Mouse (Mus musculus) ovary, adult 18-20 months (tissue): ENCODE measurements around the gene Fam234b.

Experiments used
- DNase-seq: peaks from one replicate; pipeline ENCODE4 v3.0.0; 2022; ENCODE audit warnings: low spot score, mixed read lengths

Gene Fam234b

GRCm38 (mm10) chr6:135228465-135228941 lies 30.7 kb downstream of the Fam234b start:
- no peak for DNase-seq

GRCm38 (mm10) chr6:135230586-135230985 lies 32.8 kb downstream of the Fam234b start:
- DNase-seq, result no peak

GRCm38 (mm10) chr6:135232443-135233182 lies 34.8 kb downstream of the Fam234b start:
- DNase-seq, result no peak

DNA sequence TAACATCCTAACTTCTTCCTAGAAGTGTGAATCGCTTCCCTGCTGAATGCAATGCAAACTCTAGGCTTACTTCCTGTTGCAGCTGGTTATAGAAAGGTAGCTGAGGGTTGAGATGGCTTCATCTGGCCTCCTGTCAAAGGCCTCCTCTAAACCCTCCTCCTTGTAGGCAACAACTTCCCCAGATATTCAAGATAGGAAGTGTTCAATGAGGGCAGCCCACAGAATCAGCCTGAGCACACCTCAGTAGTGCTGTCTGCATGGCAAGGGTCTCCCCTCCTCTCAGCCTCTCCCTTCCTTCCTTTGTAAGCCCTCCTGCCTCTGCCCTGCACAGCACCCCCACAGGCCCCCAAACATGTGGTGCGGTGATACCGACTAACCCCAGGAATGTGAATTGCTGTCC lies 38.0 kb downstream of the Fam234b start:
- no peak for DNase-seq

DNA sequence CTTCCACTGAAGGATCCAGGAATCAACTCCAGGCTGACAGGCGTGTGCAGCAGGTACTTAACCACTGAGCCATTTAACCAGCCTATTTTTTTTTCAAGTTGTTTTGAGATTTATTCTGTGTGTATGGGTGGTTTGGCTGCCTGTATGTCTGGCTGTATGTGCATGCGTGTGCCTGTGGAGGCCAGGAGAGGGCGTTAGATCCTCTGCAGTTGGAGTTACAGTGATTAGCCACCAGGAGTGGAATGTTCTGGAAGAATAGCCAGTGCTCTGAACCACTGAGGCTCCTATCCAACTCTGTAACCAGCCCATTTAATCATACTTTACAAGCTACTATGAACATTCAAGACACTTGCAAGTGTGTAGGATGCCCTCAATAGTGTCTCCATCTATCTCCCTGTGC lies 38.8 kb downstream of the Fam234b start:
- no peak for DNase-seq

- DNase-seq, result no peak
Measured at GRCm38 (mm10) chr6:135237326-135237725, 39.5 kb downstream of the Fam234b start.

- no peak for DNase-seq
Measured at GRCm38 (mm10) chr6:135238211-135238610, 40.4 kb downstream of the Fam234b start.

GRCm38 (mm10) chr6:135240361-135240760 lies 42.6 kb downstream of the Fam234b start:
- DNase-seq, result no peak

GRCm38 (mm10) chr6:135245586-135245985 lies 47.8 kb downstream of the Fam234b start:
- DNase-seq, result no peak

- DNase-seq, result no peak
Measured at GRCm38 (mm10) chr6:135247861-135248260, 50.1 kb downstream of the Fam234b start.

- DNase-seq, result peak; percentile 19
Measured at GRCm38 (mm10) chr6:135249846-135250531, 52.2 kb downstream of the Fam234b start.

- DNase-seq, result no peak
Measured at GRCm38 (mm10) chr6:135250926-135251699, 53.3 kb downstream of the Fam234b start.

GRCm38 (mm10) chr6:135251849-135252727 lies 54.3 kb downstream of the Fam234b start:
- DNase-seq, result no peak

- DNase-seq, result peak; percentile 66
Measured at GRCm38 (mm10) chr6:135252728-135253077, 54.9 kb downstream of the Fam234b start.

DNA sequence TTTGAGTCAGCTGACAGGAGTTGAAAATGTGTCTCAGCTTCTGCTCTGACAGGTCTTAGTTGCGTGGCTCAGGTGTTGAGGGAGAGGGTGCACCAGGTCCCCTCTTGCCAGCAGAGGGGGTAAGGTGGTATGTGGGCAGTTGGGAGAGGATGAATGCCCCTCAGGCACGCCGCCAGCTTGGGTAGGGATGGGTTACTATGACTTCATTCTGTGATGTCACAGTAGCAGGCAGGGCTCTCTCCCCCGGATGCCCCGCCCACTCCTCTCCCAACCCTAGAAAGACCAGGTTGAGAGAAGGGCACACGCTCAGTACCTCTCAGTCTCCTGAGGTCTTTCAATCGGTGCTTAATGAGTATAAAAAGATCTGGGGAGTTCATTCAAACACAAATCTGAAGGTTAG lies 56.4 kb downstream of the Fam234b start, which contains the start of gene Gsg1:
Gsg1 (minus strand) TSS at position 199 of the 400 bp plus-strand sequence.
- DNase-seq, result no peak

GRCm38 (mm10) chr6:135260435-135260834 lies 62.7 kb downstream of the Fam234b start:
- DNase-seq, result no peak

- DNase-seq, result no peak
Measured at GRCm38 (mm10) chr6:135261124-135261523, 63.3 kb downstream of the Fam234b start.

DNA sequence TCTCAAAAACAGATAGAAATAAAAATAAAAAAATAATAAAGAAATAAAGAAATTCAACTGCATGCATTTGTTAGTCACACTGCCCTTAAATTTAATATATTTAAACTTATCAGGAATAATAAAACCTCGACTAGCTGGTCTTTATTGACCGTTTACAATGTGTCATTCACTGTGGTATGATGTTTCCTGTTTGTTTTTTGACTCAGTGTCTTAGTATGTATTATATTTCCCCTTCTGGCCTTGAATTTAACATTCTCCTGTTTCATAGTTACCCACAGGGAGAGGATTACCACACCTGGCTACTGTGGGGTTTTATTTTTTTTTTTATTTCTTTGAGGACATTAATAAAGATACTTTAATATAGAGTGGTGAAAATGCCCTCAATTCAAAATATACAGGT lies 64.8 kb downstream of the Fam234b start:
- no peak for DNase-seq

DNA sequence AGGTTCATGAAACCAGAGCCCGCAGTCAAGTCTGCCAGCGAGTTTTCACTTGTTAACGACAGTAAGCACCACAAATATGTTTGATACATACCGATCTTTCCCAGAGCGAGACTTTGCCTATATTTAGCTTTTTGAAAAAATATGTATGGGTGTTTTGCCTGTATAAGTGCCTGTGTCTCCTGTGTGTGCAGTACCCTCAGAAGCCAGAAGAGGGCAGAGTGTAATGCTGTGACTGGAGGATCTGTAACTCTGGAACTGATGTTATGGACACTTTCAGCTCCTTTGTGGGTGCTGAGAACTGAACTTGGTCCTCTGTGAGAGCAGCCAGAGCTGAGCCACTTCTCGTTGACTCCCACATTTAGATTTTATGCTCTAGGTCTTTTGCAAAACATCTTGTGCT lies 66.4 kb downstream of the Fam234b start:
- DNase-seq, result no peak

DNA sequence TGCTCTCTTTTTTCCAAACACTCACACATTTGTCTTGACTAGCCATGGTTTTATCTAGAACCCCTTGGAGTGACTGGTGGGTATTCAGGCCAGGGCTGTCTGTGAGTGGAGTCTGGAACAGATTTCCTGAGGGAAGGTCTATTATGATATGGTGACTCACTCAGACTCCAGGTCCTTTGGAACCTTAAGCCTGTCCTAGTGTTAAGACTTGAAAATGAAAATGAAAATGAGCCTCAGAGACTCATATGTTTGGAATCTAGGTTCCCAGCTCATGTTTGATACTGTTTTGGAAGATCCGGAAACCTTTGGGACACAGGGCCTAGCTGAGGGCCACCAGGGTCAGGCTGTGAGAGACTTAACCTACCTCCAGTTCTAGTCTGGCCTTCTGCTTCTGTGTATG lies 68.3 kb downstream of the Fam234b start:
- DNase-seq, result no peak

DNA sequence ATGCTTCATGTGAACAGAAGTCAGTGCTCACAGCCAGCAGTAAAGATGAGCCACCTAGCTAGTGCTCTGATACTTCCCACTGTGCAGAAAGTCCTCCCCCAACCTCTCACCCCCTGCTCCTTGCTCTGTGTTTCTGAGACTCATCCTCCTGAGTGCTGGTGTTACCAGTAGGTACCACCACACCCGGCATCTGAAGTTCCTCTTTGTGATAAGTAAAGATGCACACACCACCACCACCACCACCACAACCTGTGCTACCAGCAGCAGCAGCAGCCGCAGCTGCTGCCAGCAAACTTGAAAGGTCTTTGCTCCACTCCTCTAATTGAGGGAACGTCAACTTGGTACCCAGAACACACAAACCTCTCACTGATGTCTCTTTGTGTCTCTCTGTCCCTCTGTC lies 69.4 kb downstream of the Fam234b start:
- DNase-seq, result no peak

- DNase-seq, result no peak
Measured at GRCm38 (mm10) chr6:135268392-135268791, 70.6 kb downstream of the Fam234b start.
